Mouse (Mus musculus) kidney, embryonic 14.5 days (tissue): Measurements from ENCODE around the gene Pkp4. TPM values are rescaled to one million over a fixed set of nuclear protein-coding genes. Genes with fewer than 3 reads are reported as not detected.

Source experiments
- ATAC-seq: fragments of 200-750 bp; cut with Nextera tagmentation; 2 replicates; pipeline ENCODE4 v1.8.0; 2017; ENCODE audit warnings: moderate number of reproducible peaks, mild to moderate bottlenecking, moderate TSS enrichment, moderate library complexity; ENCODE audit not compliant: low FRiP score, low TSS enrichment
- H3K27ac ChIP-seq: fragments of 300-500 bp; sonication (generic); 2 replicates; pipeline ENCODE4 v1.5.1; 2014; ENCODE audit warnings: low read depth, mild to moderate bottlenecking, low read length, moderate library complexity, mixed read lengths
- H3K27me3 ChIP-seq: fragments of 300-500 bp; sonication (generic); 2 replicates; pipeline ENCODE4 v1.6.1; 2014; ENCODE audit warnings: mild to moderate bottlenecking, low read length; ENCODE audit not compliant: control insufficient read depth, insufficient read depth
- H3K36me3 ChIP-seq: fragments of 300-500 bp; sonication (generic); 2 replicates; pipeline ENCODE4 v1.6.1; 2014; ENCODE audit warnings: low read length, mixed read lengths; ENCODE audit not compliant: control insufficient read depth, insufficient read depth
- H3K4me1 ChIP-seq: fragments of 300-500 bp; sonication (generic); 2 replicates; pipeline ENCODE4 v1.6.1; 2014; ENCODE audit warnings: low read length, mixed read lengths; ENCODE audit not compliant: control insufficient read depth, insufficient read depth
- H3K4me2 ChIP-seq: fragments of 300-500 bp; sonication (generic); replicated peaks from 2 replicates; pipeline ENCODE4 v1.6.1; 2014; ENCODE audit warnings: low read depth, mild to moderate bottlenecking, low read length
- H3K4me3 ChIP-seq: fragments of 300-500 bp; sonication (generic); 2 replicates; pipeline ENCODE4 v1.5.1; 2014; ENCODE audit warnings: mild to moderate bottlenecking, low read length
- H3K9ac ChIP-seq: fragments of 300-500 bp; sonication (generic); 2 replicates; pipeline ENCODE4 v1.6.1; 2014; ENCODE audit warnings: low read depth, mild to moderate bottlenecking, low read length, moderate library complexity
- H3K9me3 ChIP-seq: fragments of 300-500 bp; sonication (generic); 2 replicates; pipeline ENCODE4 v1.6.1; 2016; ENCODE audit warnings: low read length; ENCODE audit not compliant: control insufficient read depth
- WGBS: fragments of 180-500 bp; shearing (Covaris S2); extraction: QIAGEN DNeasy Blood & Tissue Kit; methylation state at CpG from one replicate; pipeline ENCODE4 v1.1.7; 2014; 5-methylcytosine and 5-hydroxymethylcytosine counted together
- polyA plus RNA-seq: library from polyadenylated mRNA; unstranded; fragments of >200 nt; fragmentation: Nextera tagmentation; extraction: Ambion mirVana; gene quantifications from 2 replicates; pipeline ENCODE4 v1.2.1, GENCODE M21; 2014

The Pkp4 gene
- polyA plus RNA-seq, 1 experiment from 2014 or later: 29.7 TPM

DNA sequence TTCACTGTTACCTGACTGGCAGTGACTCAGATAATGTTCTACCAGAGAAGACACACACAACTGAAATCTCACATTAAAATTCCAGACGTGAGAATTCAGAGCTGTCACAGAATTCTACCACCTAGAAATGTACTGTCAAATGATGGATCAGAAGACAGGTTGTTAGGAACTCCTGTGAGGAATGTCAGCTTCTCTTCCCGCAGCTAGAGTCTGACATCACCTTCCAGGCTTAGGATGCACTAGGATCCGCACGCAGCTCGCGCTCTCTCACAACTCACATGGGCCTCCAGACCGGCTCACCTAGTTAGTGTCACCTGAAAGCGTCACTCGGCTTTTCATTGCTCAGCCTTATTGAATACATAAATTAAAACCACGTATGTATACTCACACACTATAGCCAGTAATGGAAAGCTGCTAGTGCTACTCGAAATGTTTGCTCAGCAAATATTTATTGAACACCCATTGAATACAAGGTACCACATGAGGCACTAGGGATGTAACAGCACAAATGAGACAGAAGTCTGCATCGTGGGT, 142.9 kb downstream of the Pkp4 start:
- Histone ChIP-seq H3K9me3 (no peaks in the 10 kb centered on the region), H3K9ac (no peak overlapping the region), H3K4me1 (no peaks in the 10 kb centered on the region), H3K27ac (no peak overlapping the region), H3K36me3 (peaks cover 34% of the 10 kb centered on the region), H3K27me3 (no peaks in the 10 kb centered on the region), H3K4me3 (no peak overlapping the region), H3K4me2 (no peak overlapping the region)
- ATAC-seq: no peak
- 92% methylated on average over 12 of the region's 12 CpGs for WGBS

DNA sequence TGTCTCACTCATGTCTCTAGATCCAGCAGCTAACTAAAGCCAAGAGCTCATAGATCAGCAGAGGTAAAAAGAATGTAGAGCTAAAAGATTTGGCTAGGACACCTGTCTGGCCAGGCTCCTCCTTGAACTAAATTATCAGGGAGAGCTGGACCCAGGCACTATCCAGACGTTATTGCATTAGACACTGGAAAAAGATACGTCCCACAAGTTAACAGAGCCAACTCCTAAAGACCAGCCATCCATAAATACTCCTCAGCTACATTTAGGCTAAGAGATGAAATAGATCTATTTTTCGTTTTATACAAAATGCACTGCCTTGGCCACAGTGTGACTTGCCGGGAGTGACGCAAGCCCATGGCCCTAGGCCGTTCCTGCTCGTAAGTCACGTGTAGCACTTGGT, 146.7 kb downstream of the Pkp4 start:
- Histone ChIP-seq H3K4me2 (no peak overlapping the region), H3K9ac (no peak overlapping the region), H3K27me3 (no peaks in the 10 kb centered on the region), H3K36me3 (peaks cover 55% of the 10 kb centered on the region), H3K4me3 (no peak overlapping the region), H3K9me3 (no peaks in the 10 kb centered on the region), H3K4me1 (no peaks in the 10 kb centered on the region), H3K27ac (no peak overlapping the region)
- 71% methylated on average over 8 of the region's 8 CpGs for WGBS
- ATAC-seq: no peak

DNA sequence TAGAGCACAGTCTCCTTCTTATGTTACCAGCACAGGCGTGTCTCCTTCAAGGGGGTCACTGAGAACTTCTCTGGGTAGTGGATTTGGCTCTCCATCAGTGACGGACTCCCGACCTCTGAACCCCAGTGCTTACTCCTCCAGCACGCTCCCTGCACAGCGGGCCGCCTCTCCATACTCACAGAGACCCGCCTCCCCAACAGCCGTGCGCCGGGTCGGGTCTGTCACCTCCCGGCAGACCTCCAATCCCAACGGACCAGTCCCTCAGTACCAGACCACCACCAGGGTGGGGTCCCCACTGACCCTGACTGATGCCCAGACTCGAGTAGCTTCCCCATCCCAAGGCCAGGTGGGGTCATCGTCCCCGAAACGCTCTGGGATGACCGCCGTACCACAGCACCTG, 147.4 kb downstream of the Pkp4 start:
- H3K4me2 ChIP-seq: no peak overlapping the region
- H3K9me3 ChIP-seq: no peaks in the 10 kb centered on the region
- ATAC-seq: 0 out of 2 replicates have a peak, but pooled peaks have one; percentile 20
- no peaks in the 10 kb centered on the region for H3K4me1 ChIP-seq
- H3K4me3 ChIP-seq: no peak overlapping the region
- no peak overlapping the region for H3K27ac ChIP-seq
- no peak overlapping the region for H3K9ac ChIP-seq
- no peaks in the 10 kb centered on the region for H3K27me3 ChIP-seq
- H3K36me3 ChIP-seq: peaks cover 59% of the 10 kb centered on the region
- WGBS: 94% methylated on average over 19 of the region's 19 CpGs

DNA sequence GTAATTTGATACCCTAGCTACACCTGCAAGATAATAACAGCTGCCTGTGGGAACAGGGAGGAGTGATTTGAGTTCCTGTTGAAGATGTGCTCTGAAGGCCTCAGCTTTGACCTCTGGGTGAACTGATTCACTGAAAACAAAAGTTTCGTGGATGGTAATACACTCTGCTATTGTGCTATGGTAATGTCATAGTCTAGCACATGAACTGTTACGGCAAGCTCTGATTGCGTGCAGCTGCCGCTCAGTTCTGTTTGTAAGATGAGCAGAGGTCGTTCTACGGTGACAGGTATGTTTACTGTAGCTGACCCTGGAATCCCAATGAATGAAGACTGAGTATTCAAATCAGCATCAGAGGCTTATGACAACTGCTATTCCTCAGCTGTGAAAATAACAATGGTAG, 152.6 kb downstream of the Pkp4 start:
- H3K36me3 ChIP-seq: peaks cover 41% of the 10 kb centered on the region
- H3K27me3 ChIP-seq: no peaks in the 10 kb centered on the region
- peaks cover 3% of the 10 kb centered on the region; the same call in 1 of the 2 replicates for H3K9me3 ChIP-seq
- ATAC-seq: no peak
- H3K4me1 ChIP-seq: no peaks in the 10 kb centered on the region
- H3K4me3 ChIP-seq: no peak overlapping the region
- no peak overlapping the region for H3K4me2 ChIP-seq
- 37% methylated on average over 6 of the region's 6 CpGs for WGBS
- H3K9ac ChIP-seq: no peak overlapping the region
- H3K27ac ChIP-seq: no peak overlapping the region

DNA sequence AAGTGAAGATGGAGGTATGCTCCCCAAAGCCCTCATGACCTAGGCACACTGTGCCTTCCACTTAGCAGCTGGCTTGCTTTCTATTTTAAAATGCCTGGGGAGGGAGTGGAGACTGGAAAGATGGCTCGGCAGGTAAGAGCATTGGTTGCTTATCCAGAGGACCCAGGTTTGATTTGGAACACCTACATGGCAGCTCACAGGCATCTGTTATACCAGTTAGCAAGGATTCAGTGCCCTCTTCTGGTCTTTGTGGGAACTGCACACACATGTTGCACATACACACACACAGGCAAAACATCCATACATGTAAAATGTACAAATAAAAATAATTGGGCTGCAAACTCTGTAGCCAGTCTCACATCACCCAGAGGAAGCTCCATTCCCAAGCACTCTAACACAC, 158.0 kb downstream of the Pkp4 start:
- Histone ChIP-seq H3K9me3 (peaks cover 14% of the 10 kb centered on the region), H3K4me3 (no peak overlapping the region), H3K27me3 (no peaks in the 10 kb centered on the region), H3K27ac (no peak overlapping the region), H3K9ac (no peak overlapping the region), H3K4me2 (no peak overlapping the region), H3K36me3 (peaks cover 40% of the 10 kb centered on the region), H3K4me1 (no peaks in the 10 kb centered on the region)
- WGBS: 96% methylated on average over 1 of the region's 1 CpGs
- no peak for ATAC-seq

DNA sequence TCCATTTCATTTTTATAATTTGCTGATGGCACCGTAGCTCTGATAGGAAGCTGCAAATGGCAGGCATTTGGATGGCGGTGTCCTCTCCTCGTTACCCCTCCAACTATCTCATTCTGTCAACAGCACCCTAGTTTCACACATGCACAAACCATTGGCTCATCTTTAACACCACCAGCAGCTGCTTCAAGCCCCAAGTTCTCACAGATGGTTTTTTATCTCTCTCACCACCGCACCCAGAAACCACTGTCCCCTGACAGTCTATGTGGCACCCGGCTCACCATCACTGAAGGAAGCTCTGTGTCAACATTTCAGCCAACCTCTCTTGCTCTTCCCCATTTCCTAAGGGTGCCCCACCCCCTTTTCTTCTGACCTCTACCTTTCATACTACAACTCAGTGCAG, 167.3 kb downstream of the Pkp4 start:
- ATAC-seq: no peak
- Histone ChIP-seq H3K4me1 (no peaks in the 10 kb centered on the region), H3K4me2 (no peak overlapping the region), H3K36me3 (peaks cover 9% of the 10 kb centered on the region; the same call in 1 of the 2 replicates), H3K27me3 (no peaks in the 10 kb centered on the region), H3K9ac (no peak overlapping the region), H3K27ac (no peak overlapping the region), H3K9me3 (no peaks in the 10 kb centered on the region), H3K4me3 (no peak overlapping the region)
- WGBS: 90% methylated on average over 5 of the region's 5 CpGs

DNA sequence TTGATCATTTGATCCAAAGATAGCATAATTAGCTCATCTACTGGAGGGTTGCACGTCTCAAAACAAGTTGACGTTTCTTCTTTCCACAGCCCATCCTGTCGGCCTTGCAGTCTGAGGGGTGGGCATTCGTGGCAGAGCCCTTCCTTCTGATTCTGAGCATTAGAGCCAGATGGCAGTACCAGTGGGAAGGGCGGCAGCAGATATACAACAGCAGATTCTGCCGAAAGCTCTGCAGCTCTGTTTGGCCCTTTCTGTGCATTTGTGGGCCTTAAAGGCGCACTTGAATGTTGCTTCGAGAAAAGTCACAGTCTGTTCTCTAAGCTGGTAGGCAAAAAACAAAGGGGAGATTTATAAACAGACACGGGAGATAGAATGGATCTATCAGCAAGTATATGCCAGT, 170.4 kb downstream of the Pkp4 start:
- WGBS: 67% methylated on average over 9 of the region's 9 CpGs
- Histone ChIP-seq H3K4me3 (no peak overlapping the region), H3K4me1 (no peaks in the 10 kb centered on the region), H3K9me3 (no peaks in the 10 kb centered on the region), H3K36me3 (peaks cover 24% of the 10 kb centered on the region), H3K27ac (no peak overlapping the region), H3K9ac (no peak overlapping the region), H3K27me3 (no peaks in the 10 kb centered on the region), H3K4me2 (no peak overlapping the region)
- ATAC-seq: no peak

DNA sequence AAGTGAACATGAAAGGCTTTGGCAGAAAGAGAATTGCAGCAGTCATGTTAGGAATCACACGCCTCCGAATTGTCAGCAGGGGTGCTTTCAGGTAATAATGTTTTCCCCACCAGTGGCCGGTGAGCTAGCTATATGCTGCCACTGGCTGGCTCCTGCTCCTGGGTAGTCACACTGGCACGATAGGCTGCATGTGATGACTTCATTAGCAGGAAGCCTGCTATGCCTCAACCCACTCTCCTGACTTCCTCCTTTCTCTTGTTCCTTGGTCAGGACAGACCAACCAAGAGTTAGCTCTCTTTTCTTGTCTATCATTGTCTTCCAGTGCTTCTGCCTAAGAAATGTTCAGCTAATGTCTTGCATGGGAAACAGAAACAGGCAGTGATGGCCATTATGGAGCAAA, 171.9 kb downstream of the Pkp4 start:
- Histone ChIP-seq H3K36me3 (peaks cover 24% of the 10 kb centered on the region), H3K4me2 (no peak overlapping the region), H3K9ac (no peak overlapping the region), H3K9me3 (no peaks in the 10 kb centered on the region), H3K27me3 (no peaks in the 10 kb centered on the region), H3K27ac (no peak overlapping the region), H3K4me1 (no peaks in the 10 kb centered on the region), H3K4me3 (no peak overlapping the region)
- no peak for ATAC-seq
- WGBS: 94% methylated on average over 4 of the region's 4 CpGs

DNA sequence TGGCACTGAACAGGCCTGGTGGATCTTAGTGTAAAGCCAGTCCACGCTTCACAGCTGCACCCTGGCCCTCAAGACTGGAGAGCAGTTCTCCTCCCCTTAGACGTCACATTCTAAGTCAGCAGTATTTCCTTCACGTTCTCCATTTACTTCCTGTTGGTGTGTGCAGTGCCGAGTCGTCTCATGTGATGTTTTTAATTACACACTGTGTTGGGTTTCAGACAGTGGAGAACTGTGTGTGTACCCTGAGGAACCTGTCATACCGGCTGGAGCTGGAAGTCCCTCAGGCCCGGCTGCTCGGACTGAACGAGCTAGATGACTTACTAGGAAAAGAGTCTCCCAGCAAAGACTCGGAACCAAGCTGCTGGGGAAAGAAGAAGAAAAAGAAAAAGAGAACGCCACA, 177.9 kb downstream of the Pkp4 start:
- no peak overlapping the region for H3K9ac ChIP-seq
- peaks cover 51% of the 10 kb centered on the region for H3K36me3 ChIP-seq
- H3K27ac ChIP-seq: no peak overlapping the region; the same call in 1 of the 2 replicates
- 49% methylated on average over 11 of the region's 11 CpGs for WGBS
- no peaks in the 10 kb centered on the region for H3K9me3 ChIP-seq
- H3K4me1 ChIP-seq: no peaks in the 10 kb centered on the region
- peak; percentile 84 for ATAC-seq
- no peak overlapping the region for H3K4me3 ChIP-seq
- no peaks in the 10 kb centered on the region for H3K27me3 ChIP-seq
- H3K4me2 ChIP-seq: no peak overlapping the region
